Mouse (Mus musculus) heart, postnatal 10 days (tissue): ENCODE measurements at regions not wholly inside any gene's neighbourhood (a gene's known extent, or its start where the extent isn't known, plus 50 kb on each side); places are given as distances from the start of the nearest gene placed in this dataset.

ENCODE experiments used
- DNase-seq, 2 experiments: peaks; one replicate each; pipeline ENCODE4 v3.0.0; 2021
- intact Hi-C: fragments of 180-260 bp; cut with DNase I; formaldehyde crosslinking; loops from one replicate; pipeline ENCODE4 v1.15.1; 2025

DNA sequence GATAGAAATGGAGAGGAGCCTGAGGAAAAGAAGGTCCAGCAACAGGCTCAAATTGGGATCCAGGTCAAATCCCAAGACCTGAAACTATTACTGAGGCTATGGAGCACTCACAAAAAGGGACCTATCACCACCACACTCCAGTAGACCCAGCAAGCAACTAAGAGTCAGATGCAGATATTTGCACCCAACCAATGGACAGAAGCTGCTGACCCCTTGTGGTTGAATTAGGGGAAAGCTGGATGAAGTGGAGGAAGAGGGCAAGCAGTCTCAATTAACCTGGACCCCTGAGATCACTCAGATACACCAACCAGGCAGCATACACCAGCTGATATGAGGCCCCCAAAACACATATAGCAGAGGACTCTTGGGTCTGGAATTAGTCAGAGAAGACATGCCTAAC lies 938.1 kb upstream of the Lrfn5 start:
- intact Hi-C loops: loop anchor here (5.0 to 10.0 kb wide), 2 partner anchors 788 to 1200 kb away; no protein-coding TSS in a partner anchor
- peak in 1 of 2 experiments; percentile 1 for DNase-seq
